Mouse (Mus musculus): ENCODE measurements around the gene Cyth1.

DNA sequence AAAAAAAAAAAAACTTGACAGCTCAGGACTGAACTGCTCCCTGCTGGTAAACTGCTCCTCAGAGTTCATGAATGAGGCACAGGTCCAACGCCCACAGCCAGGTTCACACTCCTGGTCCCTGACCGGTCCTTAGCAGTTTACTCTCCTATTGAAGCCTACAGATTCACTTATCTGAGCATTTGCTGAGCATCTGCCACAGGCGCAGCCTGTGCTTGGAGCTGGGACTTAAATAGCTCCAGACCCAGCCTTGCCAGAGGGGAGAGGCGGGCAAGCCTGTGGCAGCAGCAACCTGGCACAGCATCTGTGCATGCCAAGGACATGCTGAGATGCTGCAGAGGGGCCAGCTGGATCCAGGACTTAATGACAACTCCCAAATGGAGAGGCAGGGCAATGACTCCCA, 38.3 kb downstream of the Cyth1 start:
- TF ChIP-seq CTCF (conservative IDR thresholded peaks at IDR 0.05; ENCODE audit: insufficient read depth, insufficient read length, low read depth, low read length) (no peak), POLR2A (IDR thresholded peaks at IDR 0.05; ENCODE audit: low read depth, low read length) (no peak)

Measured in kidney, adult 2 months (tissue).